Mouse (Mus musculus) myocyte (in vitro differentiated cells): ENCODE data around the gene Crebl2.

Source experiments
- E2F4 ChIP-seq: IDR thresholded peaks from one replicate; pipeline ENCODE4 v1.6.1; 2011; ENCODE audit warnings: mild to moderate bottlenecking, control low read depth, moderate library complexity; ENCODE audit not compliant: insufficient read depth
- MYOG ChIP-seq, 3 experiments: IDR thresholded peaks; one replicate each; pipeline ENCODE4 v1.6.1; 2011; ENCODE audit warnings: control low read depth in 2 of 3, low read depth in 2 of 3, mild to moderate bottlenecking in 2 of 3; ENCODE audit not compliant: insufficient read length in 2 of 3, control insufficient read depth in 1 of 3, insufficient read depth in 1 of 3
- POLR2A ChIP-seq: IDR thresholded peaks from one replicate; pipeline ENCODE4 v1.6.1; 2011; ENCODE audit warnings: low read depth, mild to moderate bottlenecking, control low read depth, moderate library complexity; ENCODE audit not compliant: insufficient read length
- POLR2AphosphoS2 ChIP-seq: IDR thresholded peaks from one replicate; pipeline ENCODE4 v1.6.1; 2011; ENCODE audit warnings: low read depth, control low read depth; ENCODE audit not compliant: insufficient read length
- SRF ChIP-seq: IDR thresholded peaks from one replicate; pipeline ENCODE4 v1.6.1; 2011; ENCODE audit warnings: low read depth; ENCODE audit not compliant: control insufficient read depth, insufficient read length

DNA sequence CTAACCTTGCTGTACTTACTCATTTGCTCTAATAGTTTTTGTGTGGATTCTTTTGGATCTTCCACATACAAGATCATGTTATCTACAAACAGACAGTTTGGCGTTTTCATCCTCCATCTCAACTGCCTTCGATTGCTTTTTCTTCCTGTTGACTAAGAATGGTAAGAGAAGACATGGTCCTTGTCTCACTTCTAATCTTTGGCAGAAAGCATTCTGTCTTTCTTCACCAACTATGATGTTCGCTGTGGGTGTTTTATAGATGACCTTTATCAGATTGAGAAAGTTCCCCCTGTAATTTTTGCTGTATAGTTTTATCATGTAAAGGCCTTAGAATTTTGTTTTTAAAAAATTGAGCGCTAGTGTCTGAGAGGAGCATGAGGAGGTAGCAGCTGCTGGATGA is 8.2 kb downstream of the Crebl2 start:
- TF ChIP-seq POLR2A = no peak
- no peak for TF ChIP-seq POLR2AphosphoS2
- TF ChIP-seq SRF = no peak
- TF ChIP-seq MYOG (IDR thresholded peaks at IDR 0.05; ENCODE audit: control insufficient read depth in 1 of 3, insufficient read depth in 1 of 3, insufficient read length in 2 of 3, low read depth in 2 of 3) = no peak
- TF ChIP-seq E2F4 = no peak
